Mouse (Mus musculus): Measurements from ENCODE around the gene Plk5. TPM values are rescaled to one million over a fixed set of nuclear protein-coding genes. Genes with fewer than 3 reads are reported as not detected.
"Not testable (repeated sequence)": the region's sequence is repeated elsewhere in the genome, so short reads cannot be mapped to it uniquely, and the experiment has no call there.

The Plk5 gene
- polyA plus RNA-seq, 1 experiment from 2014 or later: 1.2 TPM

- peak overlapping the region; percentile 24 for H3K4me3 ChIP-seq (ENCODE audit: low read depth, low read length)
These were observed 14.6 kb upstream of the Plk5 start for GRCm38 (mm10) chr10:80341491-80342304.

DNA sequence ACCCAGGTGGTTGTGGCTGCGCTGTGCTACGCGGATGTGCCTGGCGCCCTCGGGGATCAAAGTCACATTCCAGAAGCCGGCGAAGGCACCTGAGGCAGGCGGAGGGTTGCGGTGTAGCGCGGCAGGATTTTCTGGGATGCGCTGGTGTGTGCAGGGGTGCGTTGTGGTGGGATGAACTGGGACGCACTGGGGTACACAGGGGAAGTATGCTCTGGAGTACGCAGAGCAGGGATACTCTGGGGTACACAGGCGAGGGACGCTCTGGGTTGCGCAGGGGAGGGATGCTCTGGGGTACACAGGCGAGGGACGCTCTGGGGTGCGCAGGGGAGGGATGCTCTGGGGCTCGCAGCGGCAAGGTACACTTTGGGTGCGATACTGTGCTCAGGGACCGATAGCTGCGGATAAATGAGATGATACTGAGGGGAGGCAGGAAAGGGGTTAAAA is 13.9 kb upstream of the Plk5 start:
- Histone ChIP-seq H3K27me3 (replicated peaks; ENCODE audit: control insufficient read depth, insufficient read depth, low read length) (peaks cover 65% of the 10 kb centered on the region), H3K36me3 (ENCODE audit: control insufficient read depth, insufficient read depth, low read length) (no peaks in the 10 kb centered on the region), H3K9ac (ENCODE audit: low read length) (no peak overlapping the region), H3K4me3 (ENCODE audit: low read depth, low read length) (peak overlapping the region; percentile 24), H3K4me1 (ENCODE audit: control insufficient read depth, insufficient read depth, low read length) (peaks cover 3% of the 10 kb centered on the region; the same call in 1 of the 2 replicates), H3K4me2 (ENCODE audit: low read length) (peak overlapping the region; percentile 50), H3K9me3 (replicated peaks; ENCODE audit: control insufficient read depth, low read length) (no peaks in the 10 kb centered on the region), H3K27ac (ENCODE audit: low read depth, low read length) (no peak overlapping the region)
- WGBS: 2% methylated on average over 26 of the region's 26 CpGs
- DNase-seq (ENCODE audit: low spot score): no peak
- peak; percentile 4; the same call in 1 of the 2 replicates for ATAC-seq

More at GRCm38 (mm10) chr10:80341491-80342304, 14.6 kb upstream of the Plk5 start:
- no peaks in the 10 kb centered on the region for H3K36me3 ChIP-seq (ENCODE audit: control insufficient read depth, insufficient read depth, low read length)
- peaks cover 3% of the 10 kb centered on the region; the same call in 1 of the 2 replicates for H3K4me1 ChIP-seq (ENCODE audit: control insufficient read depth, insufficient read depth, low read length)
- WGBS: 3% methylated on average over 41 of the region's 47 CpGs
- no peaks in the 10 kb centered on the region for H3K9me3 ChIP-seq (replicated peaks; ENCODE audit: control insufficient read depth, low read length)
- H3K27ac ChIP-seq (ENCODE audit: low read depth, low read length): no peak overlapping the region
- peaks cover 61% of the 10 kb centered on the region for H3K27me3 ChIP-seq (replicated peaks; ENCODE audit: control insufficient read depth, insufficient read depth, low read length)
- no peak overlapping the region for H3K9ac ChIP-seq (ENCODE audit: low read length)
- peak overlapping the region; percentile 50; the same call in 1 of the 2 replicates for H3K4me2 ChIP-seq (ENCODE audit: low read length)
- DNase-seq (ENCODE audit: low spot score): no peak
- peak; percentile 6; the same call in 1 of the 2 replicates for ATAC-seq

- Histone ChIP-seq H3K4me1 (ENCODE audit: control insufficient read depth, insufficient read depth, low read length) (peaks cover 3% of the 10 kb centered on the region; the same call in 1 of the 2 replicates), H3K27me3 (replicated peaks; ENCODE audit: control insufficient read depth, insufficient read depth, low read length) (peaks cover 71% of the 10 kb centered on the region), H3K4me2 (ENCODE audit: low read length) (peak overlapping the region; percentile 50), H3K9me3 (replicated peaks; ENCODE audit: control insufficient read depth, low read length) (no peaks in the 10 kb centered on the region), H3K4me3 (ENCODE audit: low read depth, low read length) (peak overlapping the region; percentile 24), H3K36me3 (ENCODE audit: control insufficient read depth, insufficient read depth, low read length) (no peaks in the 10 kb centered on the region), H3K9ac (ENCODE audit: low read length) (0 out of 2 replicates have a peak overlapping the region, but pooled peaks have one; percentile 29), H3K27ac (ENCODE audit: low read depth, low read length) (no peak overlapping the region)
- ATAC-seq (peak; percentile 67), DNase-seq (ENCODE audit: low spot score) (peak; percentile 84)
- WGBS: under 1% methylated on average over 33 of the region's 33 CpGs
These were observed 13.4 kb upstream of the Plk5 start for GRCm38 (mm10) chr10:80342749-80343424.

- 27% methylated on average over 13 of the region's 13 CpGs for WGBS
- Histone ChIP-seq H3K4me1 (ENCODE audit: control insufficient read depth, insufficient read depth, low read length) (peaks cover 3% of the 10 kb centered on the region; the same call in 1 of the 2 replicates), H3K4me2 (ENCODE audit: low read length) (peak overlapping the region; percentile 50), H3K4me3 (ENCODE audit: low read depth, low read length) (peak overlapping the region; percentile 24), H3K27me3 (replicated peaks; ENCODE audit: control insufficient read depth, insufficient read depth, low read length) (peaks cover 76% of the 10 kb centered on the region), H3K9me3 (replicated peaks; ENCODE audit: control insufficient read depth, low read length) (no peaks in the 10 kb centered on the region), H3K36me3 (ENCODE audit: control insufficient read depth, insufficient read depth, low read length) (no peaks in the 10 kb centered on the region), H3K27ac (ENCODE audit: low read depth, low read length) (no peak overlapping the region), H3K9ac (ENCODE audit: low read length) (no peak overlapping the region)
- no peak for DNase-seq (ENCODE audit: low spot score)
- ATAC-seq: no peak; the same call in 1 of the 2 replicates
These were observed 12.8 kb upstream of the Plk5 start for GRCm38 (mm10) chr10:80343425-80343895.

- peaks cover 84% of the 10 kb centered on the region for H3K27me3 ChIP-seq (replicated peaks; ENCODE audit: control insufficient read depth, insufficient read depth, low read length)
- ATAC-seq (no peak), DNase-seq (ENCODE audit: low spot score) (no peak)
- whole genome bisulfite sequencing: 47% methylated on average over 9 of the region's 9 CpGs
- H3K4me1 ChIP-seq (ENCODE audit: control insufficient read depth, insufficient read depth, low read length): peaks cover 3% of the 10 kb centered on the region; the same call in 1 of the 2 replicates
- H3K4me2 ChIP-seq (ENCODE audit: low read length): no peak overlapping the region
- H3K27ac ChIP-seq (ENCODE audit: low read depth, low read length): no peak overlapping the region
- no peaks in the 10 kb centered on the region for H3K9me3 ChIP-seq (replicated peaks; ENCODE audit: control insufficient read depth, low read length)
- no peaks in the 10 kb centered on the region for H3K36me3 ChIP-seq (ENCODE audit: control insufficient read depth, insufficient read depth, low read length)
- no peak overlapping the region for H3K4me3 ChIP-seq (ENCODE audit: low read depth, low read length)
- H3K9ac ChIP-seq (ENCODE audit: low read length): no peak overlapping the region
These were observed 12.1 kb upstream of the Plk5 start for GRCm38 (mm10) chr10:80344131-80344661.

DNA sequence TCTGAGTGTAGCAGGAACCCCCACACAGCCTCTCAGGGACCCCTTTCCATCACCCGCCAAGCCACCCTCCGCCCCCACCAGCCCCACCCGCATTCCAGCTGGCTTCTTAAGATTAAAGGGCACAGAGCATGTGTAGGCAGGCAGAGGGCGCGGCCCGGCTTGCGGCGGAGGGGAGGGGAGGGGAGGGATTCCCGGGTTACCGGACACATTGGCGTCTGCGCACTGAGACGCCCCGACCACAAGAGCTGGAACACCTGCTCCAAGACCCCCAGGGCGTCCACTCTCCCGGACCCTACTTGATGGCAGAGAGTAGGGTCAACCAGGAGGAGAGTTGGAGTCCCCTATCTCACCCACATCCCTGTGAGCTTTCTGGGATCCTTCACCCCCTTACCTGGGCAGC is 11.1 kb upstream of the Plk5 start:
- Histone ChIP-seq H3K27ac (ENCODE audit: low read depth, low read length) (no peak overlapping the region), H3K4me2 (ENCODE audit: low read length) (no peak overlapping the region), H3K36me3 (ENCODE audit: control insufficient read depth, insufficient read depth, low read length) (no peaks in the 10 kb centered on the region), H3K27me3 (replicated peaks; ENCODE audit: control insufficient read depth, insufficient read depth, low read length) (peaks cover 91% of the 10 kb centered on the region), H3K4me1 (ENCODE audit: control insufficient read depth, insufficient read depth, low read length) (peaks cover 3% of the 10 kb centered on the region; the same call in 1 of the 2 replicates), H3K9me3 (replicated peaks; ENCODE audit: control insufficient read depth, low read length) (no peaks in the 10 kb centered on the region), H3K4me3 (ENCODE audit: low read depth, low read length) (no peak overlapping the region), H3K9ac (ENCODE audit: low read length) (no peak overlapping the region)
- 1% methylated on average over 14 of the region's 16 CpGs for WGBS
- DNase-seq (ENCODE audit: low spot score): no peak
- no peak for ATAC-seq

GRCm38 (mm10) chr10:80345929-80346328 is 10.3 kb upstream of the Plk5 start:
- 78% methylated on average over 5 of the region's 6 CpGs for WGBS
- H3K4me1 ChIP-seq (ENCODE audit: control insufficient read depth, insufficient read depth, low read length): not testable (repeated sequence)

GRCm38 (mm10) chr10:80347514-80347967 is 8.7 kb upstream of the Plk5 start:
- Histone ChIP-seq H3K4me1 (ENCODE audit: control insufficient read depth, insufficient read depth, low read length) (peaks cover 3% of the 10 kb centered on the region; the same call in 1 of the 2 replicates), H3K9ac (ENCODE audit: low read length) (no peak overlapping the region), H3K36me3 (ENCODE audit: control insufficient read depth, insufficient read depth, low read length) (no peaks in the 10 kb centered on the region), H3K9me3 (replicated peaks; ENCODE audit: control insufficient read depth, low read length) (no peaks in the 10 kb centered on the region), H3K4me2 (ENCODE audit: low read length) (no peak overlapping the region), H3K4me3 (ENCODE audit: low read depth, low read length) (no peak overlapping the region), H3K27ac (ENCODE audit: low read depth, low read length) (no peak overlapping the region), H3K27me3 (replicated peaks; ENCODE audit: control insufficient read depth, insufficient read depth, low read length) (peaks cover 85% of the 10 kb centered on the region)
- DNase-seq (ENCODE audit: low spot score) (no peak), ATAC-seq (no peak)
- WGBS: 13% methylated on average over 17 of the region's 17 CpGs

More at GRCm38 (mm10) chr10:80345929-80346328, 10.3 kb upstream of the Plk5 start:
- not testable (repeated sequence) for H3K4me3 ChIP-seq (ENCODE audit: low read depth, low read length); H3K36me3 ChIP-seq (ENCODE audit: control insufficient read depth, insufficient read depth, low read length); H3K27ac ChIP-seq (ENCODE audit: low read depth, low read length); H3K4me2 ChIP-seq (ENCODE audit: low read length); DNase-seq (ENCODE audit: low spot score); ATAC-seq; H3K9me3 ChIP-seq (replicated peaks; ENCODE audit: control insufficient read depth, low read length); H3K9ac ChIP-seq (ENCODE audit: low read length)
- H3K27me3 ChIP-seq (replicated peaks; ENCODE audit: control insufficient read depth, insufficient read depth, low read length): peaks cover 90% of the 10 kb centered on the region
